Mouse (Mus musculus) adrenal gland, adult 8-10 months (tissue): Measurements from ENCODE around the gene Smco2. TPM values are rescaled to one million over a fixed set of nuclear protein-coding genes. Genes with fewer than 3 reads are reported as not detected.
A peak's percentile ranks its signal among the peaks of the same experiment; 100 is the strongest.
"Not testable (repeated sequence)": the region's sequence is repeated elsewhere in the genome, so short reads cannot be mapped to it uniquely, and the experiment has no call there.

Experiments
- DNase-seq: peaks from one replicate; pipeline ENCODE4 v3.0.0; 2022
- total RNA-seq, 4 experiments: library from RNA; stranded (reverse); gene quantifications; 2 replicates each; pipeline ENCODE4 v1.2.4; 2022

Smco2 gene
- total RNA-seq, 4 experiments from 2014 or later: not detected

GRCm38 (mm10) chr6:146857386-146857785, 7.5 kb downstream of the Smco2 start:
- no peak for DNase-seq

- DNase-seq: no peak
These were observed 13.2 kb downstream of the Smco2 start for GRCm38 (mm10) chr6:146863154-146863553.

- DNase-seq: not testable (repeated sequence)
These were observed 14.5 kb downstream of the Smco2 start for GRCm38 (mm10) chr6:146864370-146864769.

GRCm38 (mm10) chr6:146865701-146866100, 15.8 kb downstream of the Smco2 start:
- no peak for DNase-seq

- no peak for DNase-seq
These were observed 22.1 kb downstream of the Smco2 start for GRCm38 (mm10) chr6:146871975-146872374.

- DNase-seq: no peak
These were observed 24.5 kb downstream of the Smco2 start for GRCm38 (mm10) chr6:146874415-146874814.

GRCm38 (mm10) chr6:146876820-146877219, 26.9 kb downstream of the Smco2 start:
- no peak for DNase-seq

- DNase-seq: no peak
These were observed 27.6 kb downstream of the Smco2 start for GRCm38 (mm10) chr6:146877425-146878045.

GRCm38 (mm10) chr6:146878926-146879325, 29.0 kb downstream of the Smco2 start:
- DNase-seq: no peak

GRCm38 (mm10) chr6:146879856-146880255, 30.0 kb downstream of the Smco2 start:
- DNase-seq: no peak

GRCm38 (mm10) chr6:146880296-146880695, 30.4 kb downstream of the Smco2 start:
- no peak for DNase-seq

- DNase-seq: no peak
These were observed 32.2 kb downstream of the Smco2 start for GRCm38 (mm10) chr6:146881896-146882770.

- DNase-seq: no peak
These were observed 33.5 kb downstream of the Smco2 start for GRCm38 (mm10) chr6:146883426-146883825.

- DNase-seq: no peak
These were observed 34.3 kb downstream of the Smco2 start for GRCm38 (mm10) chr6:146884171-146884570.

- DNase-seq: no peak
These were observed 34.9 kb downstream of the Smco2 start for GRCm38 (mm10) chr6:146884851-146885250.

GRCm38 (mm10) chr6:146887958-146888659, 38.2 kb downstream of the Smco2 start, which contains the start of gene Ppfibp1:
Gene Ppfibp1, plus strand, starts transcription at chr6:146888487.
- DNase-seq: peak; percentile 91

GRCm38 (mm10) chr6:146888660-146889490, 39.0 kb downstream of the Smco2 start:
- DNase-seq: no peak

GRCm38 (mm10) chr6:146890215-146890614, 40.3 kb downstream of the Smco2 start:
- no peak for DNase-seq

GRCm38 (mm10) chr6:146890633-146891032, 40.7 kb downstream of the Smco2 start:
- DNase-seq: no peak

- no peak for DNase-seq
These were observed 44.0 kb downstream of the Smco2 start for GRCm38 (mm10) chr6:146893890-146894289.

GRCm38 (mm10) chr6:146898709-146899108, 48.8 kb downstream of the Smco2 start:
- DNase-seq: no peak

- DNase-seq: no peak
These were observed 49.7 kb downstream of the Smco2 start for GRCm38 (mm10) chr6:146899647-146900046.
